Mouse (Mus musculus) cerebellum, postnatal 36 days (tissue): ENCODE results near the gene Gm20605.
"Not testable (repeated sequence)": the region's sequence is repeated elsewhere in the genome, so short reads cannot be mapped to it uniquely, and the experiment has no call there.

Experiments
- DNase-seq, 2 experiments: peaks; one replicate each; pipeline ENCODE4 v3.0.0; 2021 to 2022; ENCODE audit warnings: mixed read lengths in 2 of 2

Gm20605 gene

DNA sequence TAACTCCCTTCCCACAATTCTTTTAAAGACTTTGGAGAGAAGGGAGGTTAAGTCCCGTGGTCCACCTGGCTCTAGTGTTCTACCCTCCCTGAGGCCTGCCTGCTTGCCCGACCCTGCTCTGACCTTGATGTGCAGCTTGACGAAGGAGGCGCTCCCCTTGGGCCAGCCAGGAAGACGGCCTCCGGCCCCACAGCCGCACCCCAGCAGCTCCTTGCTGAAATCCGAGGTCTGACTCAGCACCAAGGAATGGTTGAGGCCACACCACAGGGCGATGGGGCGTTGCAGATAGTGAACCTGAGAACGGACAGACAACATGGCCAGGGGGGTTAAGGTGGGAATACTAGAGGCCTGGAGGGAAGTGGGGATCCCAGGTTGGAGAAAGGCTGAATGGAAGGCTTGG is 15.4 kb upstream of the Gm20605 start, which contains the start of gene Pcolce:
Gene Pcolce, minus strand, starts transcription at position 235 of the 400 bp plus-strand sequence.
- DNase-seq, result no peak

DNA sequence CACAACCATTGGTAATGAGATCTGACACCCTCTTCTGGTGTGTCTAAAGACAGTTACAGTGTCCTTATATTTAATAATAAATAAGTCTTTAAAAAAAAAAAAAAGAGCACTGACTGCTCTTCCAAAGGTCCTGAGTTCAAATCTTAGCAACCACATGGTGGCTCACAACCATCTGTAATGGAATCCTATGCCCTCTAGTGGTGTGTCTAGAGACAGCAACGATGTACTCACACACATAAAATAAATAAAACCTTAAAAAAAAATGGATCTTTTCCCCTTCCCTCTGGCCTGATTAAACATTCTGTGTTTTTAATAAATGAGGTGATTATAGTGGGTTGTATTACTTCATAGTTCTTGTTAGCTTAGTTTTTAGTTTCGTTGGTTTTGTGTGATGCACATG is 14.1 kb upstream of the Gm20605 start:
- not testable (repeated sequence) for DNase-seq

DNA sequence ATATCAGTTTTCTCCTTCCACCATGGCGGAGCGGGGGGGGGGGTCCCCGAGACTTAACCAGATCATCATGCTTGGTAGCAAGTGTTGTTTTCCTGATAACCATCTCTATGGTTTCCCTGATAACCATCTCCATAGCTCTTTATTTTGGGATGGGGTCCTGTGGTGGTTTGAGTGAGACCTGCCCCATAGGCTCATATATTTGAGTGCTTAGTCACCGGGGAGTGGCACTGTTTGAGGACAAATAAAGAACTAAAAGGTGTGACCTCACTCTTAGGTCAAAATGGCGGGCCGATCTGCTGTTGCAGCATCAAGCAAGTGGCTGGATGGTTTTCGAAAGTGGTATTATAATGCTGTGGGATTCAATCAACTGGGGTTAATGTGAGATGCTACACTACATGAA is 13.6 kb upstream of the Gm20605 start:
- no peak for DNase-seq

DNA sequence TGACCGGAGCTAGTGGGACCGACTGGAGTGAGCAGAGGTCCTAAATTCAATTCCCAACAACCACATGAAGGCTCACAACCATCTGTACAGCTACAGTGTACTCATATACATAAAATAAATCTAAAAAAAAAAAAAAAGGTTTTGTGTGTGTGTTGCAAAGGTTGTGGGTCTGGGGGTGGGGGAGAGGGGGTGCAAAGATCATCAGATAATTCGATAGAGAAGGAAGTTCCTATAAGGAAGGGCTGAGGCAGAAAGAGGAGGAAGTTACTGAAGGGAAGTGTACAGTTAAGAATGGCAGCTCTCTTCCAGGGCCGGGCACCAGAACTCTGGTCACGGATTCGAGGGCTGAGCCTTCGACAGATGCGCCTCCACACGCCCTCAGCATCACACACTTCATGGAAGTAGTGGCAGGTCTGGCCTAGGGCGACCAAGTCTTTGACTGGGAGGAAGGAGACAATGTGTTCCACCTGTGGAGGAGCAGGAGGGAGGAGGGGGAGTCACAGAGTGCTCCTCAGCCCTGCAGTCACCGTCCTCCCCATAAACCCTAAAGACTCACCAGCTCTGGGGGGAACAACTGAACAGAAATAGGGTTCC is 4.9 kb upstream of the Gm20605 start:
- no peak for DNase-seq

DNA sequence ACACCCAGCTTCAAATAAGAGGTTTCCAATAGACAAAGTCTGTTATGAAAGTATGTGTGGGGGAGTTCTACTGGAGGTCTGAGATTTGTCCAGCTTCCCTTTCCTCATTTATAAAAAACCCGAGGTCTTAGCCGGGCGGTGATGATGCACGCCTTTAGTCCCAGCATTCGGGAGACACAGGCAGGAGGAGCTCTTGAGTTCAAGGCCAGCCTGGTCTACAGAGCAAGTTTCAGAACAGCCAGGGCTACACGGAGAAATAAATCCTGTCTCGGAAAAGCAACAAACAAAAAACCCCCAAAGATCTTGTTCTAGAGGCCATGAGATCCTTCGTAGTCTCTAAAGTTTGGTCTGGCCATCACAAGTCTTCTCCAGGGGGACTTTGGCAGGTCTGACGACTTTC is 984 bp upstream of the Gm20605 start:
- no peak for DNase-seq

DNA sequence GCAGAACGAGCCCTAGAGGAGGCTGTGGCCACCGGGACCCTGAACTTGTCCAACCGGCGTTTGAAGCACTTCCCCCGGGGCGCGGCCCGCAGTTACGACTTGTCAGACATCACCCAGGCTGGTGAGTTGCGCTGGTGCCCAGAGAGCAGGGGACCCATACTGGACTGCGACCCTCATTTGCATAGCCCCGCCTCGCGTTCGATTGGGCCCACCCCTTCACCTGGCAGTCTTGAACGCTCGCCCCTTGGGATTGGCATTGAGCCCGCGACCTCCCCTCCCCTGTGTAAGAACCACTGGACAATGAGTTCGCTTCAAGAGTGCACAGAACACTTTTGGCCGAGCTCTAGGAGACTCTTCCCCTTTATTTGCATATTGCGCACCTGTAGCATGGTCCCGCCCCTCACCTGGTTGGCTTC is 339 bp downstream of the Gm20605 start:
- DNase-seq, result no peak

DNA sequence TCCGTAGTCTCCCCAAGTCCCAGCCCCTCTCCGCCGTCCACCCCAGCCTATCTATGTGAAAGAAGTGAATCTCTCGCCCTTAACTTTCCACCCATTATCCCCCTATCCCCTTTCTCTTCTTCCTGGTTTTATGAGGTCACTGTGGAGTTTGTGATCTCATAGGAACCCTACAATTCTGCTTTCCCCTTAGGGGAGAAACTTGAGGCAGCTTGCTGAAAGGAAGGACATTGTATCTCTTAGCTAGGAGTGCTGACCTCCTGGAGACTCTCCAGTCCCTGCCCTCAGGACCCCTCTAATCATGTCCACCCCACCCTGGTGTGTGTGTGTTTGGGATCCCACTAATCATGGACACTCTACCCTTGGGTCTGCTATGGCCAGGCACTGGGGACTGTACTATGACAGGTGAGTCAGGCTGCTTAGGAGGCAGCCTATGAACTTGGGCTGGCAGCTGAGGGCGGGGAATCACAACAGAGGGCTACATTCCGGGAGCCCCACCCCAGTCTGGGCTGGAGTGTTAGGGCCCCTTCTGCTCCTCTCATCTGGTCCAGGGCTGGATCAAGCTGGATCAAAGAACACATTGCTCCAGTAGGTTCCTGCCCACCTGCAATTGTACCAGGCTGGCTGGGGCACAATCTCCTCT is 1.1 kb downstream of the Gm20605 start:
- no peak for DNase-seq

DNA sequence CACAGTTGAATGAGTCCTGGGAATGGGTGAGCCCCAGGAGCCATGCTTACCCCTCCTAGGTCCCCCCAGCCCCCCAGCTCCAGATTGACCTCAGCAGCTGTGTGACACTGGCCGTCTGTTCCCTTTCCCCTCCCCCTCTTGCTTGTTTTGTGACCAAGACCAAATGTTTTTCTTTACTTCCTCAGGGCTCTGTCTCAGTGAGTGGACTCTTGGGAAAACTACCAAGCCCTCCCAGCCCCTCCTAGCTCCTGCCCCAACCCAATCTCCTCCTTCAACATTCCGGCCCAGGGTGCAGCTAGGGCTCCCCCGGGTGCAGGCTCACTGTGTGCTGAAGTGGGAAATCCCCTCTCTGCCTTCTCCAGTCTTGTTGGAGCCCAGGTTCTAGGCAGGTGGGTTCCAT is 1.6 kb downstream of the Gm20605 start:
- DNase-seq, result no peak

DNA sequence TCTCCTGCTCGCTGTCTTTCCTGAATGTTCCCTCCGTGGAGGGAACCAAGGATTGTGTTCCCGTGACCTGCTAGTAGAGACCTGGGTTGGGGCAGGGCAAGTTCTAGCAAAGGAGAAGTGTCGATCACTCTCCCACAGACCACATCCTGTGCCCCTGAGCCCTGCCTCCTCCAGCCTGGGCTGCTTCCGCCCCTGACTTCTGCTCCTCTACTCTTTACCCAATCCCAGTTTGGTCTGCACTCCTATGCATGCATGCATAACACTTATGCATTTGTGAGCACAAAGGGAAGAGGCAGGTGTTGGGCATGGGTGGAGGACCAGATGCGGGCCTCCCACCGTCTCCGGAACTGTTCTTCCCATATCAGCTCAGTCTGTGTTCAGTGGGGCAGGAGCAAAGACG is 2.2 kb downstream of the Gm20605 start:
- DNase-seq, result no peak

DNA sequence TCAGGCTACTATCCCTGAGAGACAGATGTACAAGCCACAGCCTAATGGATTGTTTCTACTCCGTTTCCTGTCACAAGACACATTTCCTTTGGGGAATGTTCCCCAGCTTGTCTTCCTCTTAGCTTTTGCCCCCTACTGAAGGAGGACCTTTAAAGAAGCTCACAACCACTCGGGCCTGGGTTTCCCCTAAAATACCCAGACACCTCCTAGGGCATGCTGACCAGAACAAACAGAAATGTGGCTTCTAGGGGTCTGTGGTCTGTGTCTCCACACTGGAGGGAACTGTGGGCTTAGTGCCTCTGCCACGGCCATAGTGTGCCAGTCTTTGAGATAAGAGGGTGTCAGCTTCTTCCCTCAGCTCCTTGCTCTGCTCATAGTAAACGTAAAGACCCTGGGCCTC is 2.6 kb downstream of the Gm20605 start:
- no peak for DNase-seq

DNA sequence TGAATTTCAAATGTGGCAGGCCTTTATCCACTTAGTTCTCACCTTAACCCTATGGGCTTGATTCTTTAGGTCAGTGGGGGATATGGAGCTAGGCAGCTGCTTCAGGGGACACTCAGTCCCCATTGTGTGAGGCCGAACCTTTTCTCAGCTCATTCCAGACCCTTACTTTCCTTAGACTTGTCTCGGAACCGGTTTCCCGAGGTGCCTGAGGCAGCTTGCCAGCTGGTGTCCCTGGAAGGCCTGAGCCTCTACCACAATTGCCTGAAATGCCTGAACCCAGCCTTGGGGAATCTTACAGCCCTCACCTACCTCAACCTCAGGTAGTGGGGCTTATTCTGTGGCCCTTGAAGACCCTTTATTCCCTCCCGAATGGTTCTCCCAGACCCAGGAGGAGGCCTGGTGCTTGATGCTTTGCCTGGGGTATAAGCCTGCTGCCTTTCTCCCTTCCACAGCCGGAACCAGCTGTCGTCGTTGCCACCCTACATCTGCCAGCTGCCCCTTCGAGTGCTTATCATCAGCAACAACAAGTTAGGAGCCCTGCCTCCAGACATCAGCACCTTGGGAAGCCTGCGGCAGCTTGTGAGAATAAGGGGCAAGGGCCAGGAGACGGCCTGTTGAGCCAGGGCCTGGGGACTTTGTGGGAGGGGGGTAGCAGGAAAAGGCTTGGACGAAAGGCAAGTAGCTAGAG is 4.6 kb downstream of the Gm20605 start:
- no peak for DNase-seq

DNA sequence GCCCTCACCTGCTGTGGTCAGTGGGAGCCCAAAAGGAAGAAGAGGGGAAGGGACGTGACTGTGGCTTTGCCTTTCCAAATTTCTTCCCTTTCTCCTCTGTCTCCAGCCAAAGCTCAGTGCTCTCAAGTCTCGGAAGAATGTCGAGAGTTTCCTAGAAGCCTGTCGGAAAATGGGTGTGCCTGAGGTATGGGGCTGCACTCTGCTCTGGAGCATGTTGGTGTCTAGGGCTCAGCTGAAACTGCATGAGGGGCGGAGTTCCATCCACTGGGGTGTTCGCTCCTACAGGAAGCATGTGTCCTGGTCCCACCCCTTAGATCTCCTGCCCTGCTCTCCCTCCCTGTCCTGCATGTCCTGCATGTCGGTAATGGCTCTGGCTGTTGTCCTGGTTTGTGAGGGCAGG is 10.5 kb downstream of the Gm20605 start:
- no peak for DNase-seq

DNA sequence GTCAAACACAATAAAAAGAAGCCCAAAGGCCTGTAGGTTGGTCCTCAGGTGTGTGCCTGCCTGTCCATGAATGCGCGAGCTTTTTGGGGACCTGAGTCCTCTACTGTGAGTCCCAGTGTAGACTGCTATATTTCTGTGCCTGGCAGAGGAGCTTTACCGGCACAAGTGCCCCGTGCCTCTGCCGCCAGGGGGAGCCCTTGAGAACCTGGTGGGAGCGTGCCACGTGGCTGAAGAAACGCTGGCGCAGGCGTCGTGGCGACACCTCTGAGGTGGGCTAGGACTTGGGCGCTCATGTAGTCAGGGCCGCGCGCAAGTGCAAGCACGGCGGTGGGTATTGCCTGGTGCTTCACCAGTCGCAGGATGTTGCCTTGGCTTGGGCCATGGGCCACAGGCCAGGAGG is 12.1 kb downstream of the Gm20605 start, which contains the start of gene Sap25:
Gene Sap25, plus strand, starts transcription at position 281 of the 400 bp plus-strand sequence.
- peak in 1 of 2 experiments; percentile 27 for DNase-seq

DNA sequence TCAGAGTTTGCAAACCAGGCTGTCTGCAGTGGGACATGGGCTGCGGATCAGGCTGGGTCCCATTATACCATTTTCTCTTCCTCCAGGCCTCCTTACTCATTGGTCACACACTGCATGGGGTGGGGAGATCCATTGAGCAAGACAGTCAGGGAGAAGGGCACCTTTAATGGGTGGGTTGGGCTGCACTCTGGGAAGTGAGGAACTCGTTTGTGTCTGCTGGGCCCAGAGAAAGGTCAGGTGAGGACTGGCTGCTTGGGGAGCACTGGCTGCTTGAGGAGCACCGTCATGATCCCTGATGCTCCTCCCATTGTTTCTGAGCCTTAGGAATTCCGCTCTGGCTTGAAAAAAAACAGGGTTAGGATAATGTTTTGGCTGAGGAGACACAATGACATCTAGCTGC is 13.9 kb downstream of the Gm20605 start:
- DNase-seq, result no peak

DNA sequence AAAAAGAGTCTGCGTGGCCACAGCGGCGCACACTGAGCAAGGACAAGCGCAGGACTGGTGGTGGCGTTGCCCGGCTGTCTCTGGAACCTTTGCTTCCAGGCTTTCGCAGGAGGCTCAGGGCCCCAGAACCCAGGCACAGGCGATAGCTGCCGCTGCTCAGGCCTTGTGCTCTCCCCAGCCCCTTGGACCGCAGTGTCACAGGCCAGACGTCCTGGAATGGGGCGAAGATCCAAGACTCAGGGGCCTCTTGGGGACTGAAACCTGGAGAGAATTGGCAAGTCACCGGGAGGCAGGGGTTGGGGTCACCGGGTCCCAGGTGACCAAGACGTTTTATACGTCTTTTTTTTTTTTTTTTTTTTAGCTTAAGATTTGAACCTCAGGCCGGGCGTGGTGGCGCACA is 15.5 kb downstream of the Gm20605 start:
- DNase-seq, result no peak

DNA sequence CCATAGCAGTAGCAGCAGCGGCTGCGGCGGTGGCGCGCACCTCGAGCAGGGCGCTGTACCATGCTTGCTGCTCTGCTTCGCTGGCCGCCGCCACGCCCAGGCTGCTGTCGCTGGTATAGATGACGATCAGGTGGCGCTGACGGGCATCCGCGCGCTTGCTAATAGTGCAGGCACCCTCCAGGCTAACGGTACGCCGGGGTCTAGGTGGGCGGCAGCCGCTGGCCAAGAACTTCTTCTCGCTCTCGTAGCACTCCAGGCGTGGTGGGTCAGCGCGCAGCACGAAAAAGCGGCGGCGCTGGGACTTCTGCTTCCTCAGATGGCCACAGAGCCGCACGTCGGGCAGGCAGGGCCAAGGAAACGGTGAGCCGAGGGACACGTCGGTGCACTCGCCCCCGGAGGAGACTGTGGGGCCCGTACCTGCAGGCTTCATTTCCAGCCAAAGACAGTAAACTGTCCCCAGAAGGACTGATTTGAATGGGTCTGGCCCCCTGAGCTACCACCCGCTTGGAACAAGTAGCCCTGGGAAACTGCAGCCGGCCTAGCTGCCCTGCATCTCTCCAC is 16.2 kb downstream of the Gm20605 start:
- no peak for DNase-seq

DNA sequence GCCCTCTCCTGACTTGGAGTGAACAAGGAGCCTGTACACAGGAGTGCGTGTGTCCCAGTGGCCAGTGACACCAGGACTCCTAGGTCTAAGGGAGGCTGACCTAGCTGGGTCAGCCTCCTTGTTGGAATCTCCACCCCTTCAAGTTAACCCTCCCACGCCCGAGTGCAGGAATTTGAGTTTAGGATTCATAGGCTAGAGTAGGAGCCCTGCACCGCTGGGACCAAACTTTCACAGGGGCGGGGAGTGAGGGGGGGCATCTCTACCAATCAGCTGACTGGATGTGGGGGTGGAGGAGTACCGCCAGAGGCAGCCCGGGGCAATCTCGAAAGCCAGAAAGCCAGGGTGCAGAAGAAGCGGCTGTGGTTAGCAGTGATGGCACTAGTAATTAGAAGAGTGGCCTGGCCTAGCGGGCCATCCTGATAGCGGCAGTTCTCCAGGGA is 16.7 kb downstream of the Gm20605 start, which contains the start of gene Irs3:
Gene Irs3, minus strand, starts transcription at position 63 of the 440 bp plus-strand sequence.
- no peak for DNase-seq

DNA sequence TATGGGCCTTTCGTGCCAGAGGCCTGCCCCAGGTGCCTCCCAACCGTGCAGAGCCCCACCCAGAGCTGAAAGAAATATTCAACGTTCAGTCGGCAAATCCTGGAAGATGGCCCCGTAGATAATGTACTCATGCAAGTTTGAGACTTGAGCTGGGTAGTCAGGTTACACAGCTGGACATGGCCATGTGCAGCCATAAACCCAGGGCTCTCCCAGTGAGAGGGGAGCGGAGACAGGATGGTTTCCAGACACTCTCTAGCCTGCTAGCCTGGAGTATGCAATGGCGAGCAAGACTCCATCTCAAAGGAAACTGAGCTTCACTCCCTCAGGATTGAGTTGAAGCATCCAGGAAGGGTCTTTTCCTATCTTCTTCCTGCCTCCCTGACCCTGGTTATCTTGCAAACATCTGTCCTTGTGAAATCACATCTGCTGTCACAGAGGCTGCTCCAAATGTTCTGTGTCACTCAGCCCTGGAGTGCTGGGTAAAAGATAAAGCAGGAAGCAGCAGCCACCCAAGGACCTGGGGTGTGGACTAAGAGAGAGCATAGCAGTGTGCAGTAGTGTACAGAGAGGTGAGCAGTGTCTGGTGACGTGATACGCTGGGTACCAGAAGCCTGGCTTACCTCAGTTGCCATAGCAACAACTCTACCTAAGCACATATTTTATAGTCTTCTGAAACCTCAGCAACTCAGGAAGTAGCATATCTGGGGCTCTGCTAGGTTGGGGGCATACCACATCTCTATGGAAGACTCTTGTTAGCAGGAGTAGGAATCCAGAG is 19.0 kb downstream of the Gm20605 start:
- DNase-seq, result no peak

DNA sequence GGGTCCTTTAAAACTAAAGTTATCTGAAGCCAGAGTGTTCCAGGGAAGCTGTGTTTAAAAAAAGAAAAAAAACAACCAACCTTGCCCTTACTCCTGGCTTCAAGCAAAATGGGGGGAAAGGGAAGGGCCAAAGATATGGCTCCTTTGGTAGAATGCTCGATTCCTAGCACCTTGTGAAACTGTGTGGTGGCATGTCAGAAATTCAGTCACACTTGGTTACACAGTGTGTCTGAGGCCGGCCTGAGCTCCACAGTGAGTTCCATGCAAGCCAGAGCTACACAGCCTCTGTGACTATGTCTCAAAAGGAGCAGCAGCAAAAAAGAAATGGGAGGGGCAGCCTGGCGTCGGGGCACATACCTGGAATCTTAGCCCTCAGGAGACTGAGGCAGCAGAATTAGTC is 20.3 kb downstream of the Gm20605 start:
- no peak for DNase-seq

DNA sequence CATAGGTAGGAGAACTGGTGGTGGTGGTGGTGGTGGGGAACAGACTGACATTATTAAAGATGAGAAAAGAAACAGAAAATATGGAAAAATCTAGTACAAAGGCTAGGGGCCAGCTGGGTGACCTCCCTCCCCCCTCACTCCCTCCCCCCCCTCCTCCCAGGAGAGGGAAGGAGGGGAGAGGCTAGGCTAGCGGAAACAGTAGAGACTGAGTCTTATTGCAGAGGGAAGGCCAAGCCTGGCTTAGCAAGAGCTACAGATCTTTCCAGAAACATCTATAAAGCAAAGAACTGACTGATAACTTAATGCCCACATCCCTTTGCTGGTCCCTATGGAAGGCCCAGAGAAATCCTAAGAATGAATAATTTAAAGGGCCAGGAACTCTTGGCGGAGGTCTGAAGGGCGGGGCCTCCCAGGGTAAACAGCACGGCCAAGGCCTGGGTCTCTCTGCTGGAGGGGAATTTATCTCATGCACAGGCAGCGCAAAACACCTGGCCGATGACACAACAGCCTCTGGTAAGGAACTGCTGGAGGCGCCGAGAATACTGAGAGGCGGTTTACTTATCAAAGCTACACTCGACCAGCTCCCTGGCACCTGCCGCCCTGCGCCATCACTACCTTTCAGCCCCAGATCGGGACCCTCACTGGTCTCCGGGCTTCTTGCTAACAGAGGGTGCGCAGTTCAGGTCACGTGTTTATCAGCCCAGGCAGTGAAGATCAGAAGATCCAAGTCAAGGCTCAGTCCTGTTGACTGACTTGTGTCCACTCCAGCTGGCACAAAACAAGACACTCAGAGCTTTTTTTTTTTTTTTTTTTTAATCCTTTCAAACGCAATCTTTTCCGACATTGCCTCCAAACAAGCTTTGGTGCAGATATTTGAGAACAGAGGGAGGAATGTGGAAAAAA is 20.9 kb downstream of the Gm20605 start:
- no peak for DNase-seq

DNA sequence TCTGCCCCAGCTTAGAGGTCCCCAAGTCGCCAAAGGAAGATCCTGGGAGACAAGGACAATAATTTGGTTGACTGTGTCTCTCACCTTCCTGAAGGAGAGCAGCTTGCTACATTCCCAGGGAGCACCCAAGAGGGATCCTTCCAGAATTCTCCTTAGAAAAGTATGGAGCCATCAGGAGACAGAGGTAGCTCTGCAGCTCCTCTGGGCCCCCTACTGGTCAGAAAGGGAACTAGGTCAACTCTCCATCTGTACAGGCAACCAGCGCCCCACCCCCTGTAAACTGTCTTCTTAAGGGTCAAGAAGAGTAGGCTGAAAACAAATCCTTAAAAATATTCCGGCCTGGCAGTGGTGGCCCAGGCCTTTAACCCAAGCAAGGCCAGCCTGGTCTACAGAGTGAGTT is 23.5 kb downstream of the Gm20605 start:
- DNase-seq, result peak; percentile 77

DNA sequence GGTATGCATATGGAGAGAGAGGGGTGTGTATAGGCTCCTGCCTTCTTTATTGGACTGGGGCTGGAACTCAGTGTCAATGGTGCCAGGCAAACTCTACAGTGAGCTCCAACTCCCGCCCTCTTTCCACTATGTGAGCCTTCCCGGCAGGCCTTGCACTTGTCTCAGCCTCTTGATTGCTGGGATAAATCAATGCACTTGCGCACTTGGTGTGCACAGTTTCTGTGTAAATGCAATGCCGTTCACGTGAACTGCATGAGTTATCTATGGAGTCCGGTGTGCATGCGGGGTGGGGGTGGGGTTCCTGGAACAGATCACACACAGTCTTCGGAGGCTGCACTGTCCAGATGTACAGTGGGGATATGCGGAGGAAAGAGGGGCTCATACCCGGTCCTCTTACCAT is 24.4 kb downstream of the Gm20605 start:
- DNase-seq, result no peak
